Mouse (Mus musculus) hindbrain, embryonic 14.5 days (tissue): ENCODE measurements at regions not wholly inside any gene's neighbourhood (a gene's known extent, or its start where the extent isn't known, plus 50 kb on each side); places are given as distances from the start of the nearest gene placed in this dataset.

Experiments used
- ATAC-seq: fragments of 200-750 bp; cut with Nextera tagmentation; 2 replicates; pipeline ENCODE4 v1.8.0; 2017; ENCODE audit warnings: moderate number of reproducible peaks, mild to moderate bottlenecking, moderate TSS enrichment, moderate library complexity; ENCODE audit not compliant: low FRiP score
- DNase-seq: peaks from one replicate; pipeline ENCODE4 v3.0.0-alpha.2; 2015; ENCODE audit warnings: low spot score
- H3K27ac ChIP-seq: fragments of 300-500 bp; sonication (generic); 2 replicates; pipeline ENCODE4 v1.5.1; 2014; ENCODE audit warnings: mild to moderate bottlenecking, moderate library complexity
- H3K27me3 ChIP-seq: fragments of 300-500 bp; sonication (generic); 2 replicates; pipeline ENCODE4 v1.6.1; 2014; ENCODE audit warnings: mild to moderate bottlenecking, low read length, mixed read lengths; ENCODE audit not compliant: control insufficient read depth, insufficient read depth
- H3K36me3 ChIP-seq: fragments of 300-500 bp; sonication (generic); replicated peaks from 2 replicates; pipeline ENCODE4 v1.6.1; 2014; ENCODE audit not compliant: control insufficient read depth, insufficient read depth
- H3K4me1 ChIP-seq: fragments of 300-500 bp; sonication (generic); replicated peaks from 2 replicates; pipeline ENCODE4 v1.6.1; 2014; ENCODE audit warnings: antibody characterized with exemption, low read length, mixed read lengths; ENCODE audit not compliant: control insufficient read depth, insufficient read depth
- H3K4me2 ChIP-seq: fragments of 300-500 bp; sonication (generic); replicated peaks from 2 replicates; pipeline ENCODE4 v1.6.1; 2014; ENCODE audit warnings: mild to moderate bottlenecking, moderate library complexity
- H3K4me3 ChIP-seq: fragments of 300-500 bp; sonication (generic); replicated peaks from 2 replicates; pipeline ENCODE4 v1.5.1; 2014; ENCODE audit warnings: mild to moderate bottlenecking, low read length
- H3K9ac ChIP-seq: fragments of 300-500 bp; sonication (generic); 2 replicates; pipeline ENCODE4 v1.6.1; 2014
- H3K9me3 ChIP-seq: fragments of 300-500 bp; sonication (generic); 2 replicates; pipeline ENCODE4 v1.6.1; 2016; ENCODE audit warnings: low read length; ENCODE audit not compliant: control insufficient read depth
- WGBS: fragments of 180-500 bp; shearing (Covaris S2); extraction: QIAGEN DNeasy Blood & Tissue Kit; methylation state at CpG from one replicate; pipeline ENCODE4 v1.1.7; 2014; 5-methylcytosine and 5-hydroxymethylcytosine counted together

- Histone ChIP-seq H3K4me2 (no peak overlapping the region; the same call in 1 of the 2 replicates), H3K27ac (0 out of 2 replicates have a peak overlapping the region, but pooled peaks have one; percentile 56), H3K9ac (no peak overlapping the region), H3K9me3 (no peaks in the 10 kb centered on the region), H3K4me1 (peaks cover 7% of the 10 kb centered on the region; the same call in 1 of the 2 replicates), H3K27me3 (no peaks in the 10 kb centered on the region), H3K4me3 (no peak overlapping the region), H3K36me3 (no peaks in the 10 kb centered on the region)
- DNase-seq (no peak), ATAC-seq (no peak)
- 90% methylated on average over 5 of the region's 5 CpGs for WGBS
Measured at GRCm38 (mm10) chr8:109400192-109400591, 93.6 kb upstream of the Pmfbp1 start.

- ATAC-seq (no peak), DNase-seq (no peak)
- Histone ChIP-seq H3K36me3 (no peaks in the 10 kb centered on the region), H3K4me2 (no peak overlapping the region), H3K9me3 (no peaks in the 10 kb centered on the region), H3K9ac (no peak overlapping the region), H3K27me3 (no peaks in the 10 kb centered on the region), H3K4me1 (no peaks in the 10 kb centered on the region), H3K4me3 (no peak overlapping the region), H3K27ac (no peak overlapping the region)
- WGBS, result 63% methylated on average over 5 of the region's 5 CpGs
Measured at GRCm38 (mm10) chr8:109407913-109408312, 85.9 kb upstream of the Pmfbp1 start.

- no peak overlapping the region for H3K9ac ChIP-seq
- H3K27me3 ChIP-seq, result no peaks in the 10 kb centered on the region
- H3K27ac ChIP-seq, result no peak overlapping the region
- ATAC-seq (no peak), DNase-seq (no peak)
- no peaks in the 10 kb centered on the region for H3K9me3 ChIP-seq
- H3K4me2 ChIP-seq, result no peak overlapping the region
- H3K4me1 ChIP-seq, result peaks cover 8% of the 10 kb centered on the region
- H3K36me3 ChIP-seq, result no peaks in the 10 kb centered on the region
- 70% methylated on average over 6 of the region's 6 CpGs for WGBS
- H3K4me3 ChIP-seq, result no peak overlapping the region
Measured at GRCm38 (mm10) chr8:109410531-109410930, 83.3 kb upstream of the Pmfbp1 start.

- Histone ChIP-seq H3K4me1 (peaks cover 31% of the 10 kb centered on the region), H3K9me3 (no peaks in the 10 kb centered on the region), H3K4me3 (no peak overlapping the region), H3K27ac (no peak overlapping the region), H3K4me2 (no peak overlapping the region), H3K27me3 (no peaks in the 10 kb centered on the region), H3K9ac (no peak overlapping the region), H3K36me3 (no peaks in the 10 kb centered on the region)
- WGBS, result 92% methylated on average over 5 of the region's 5 CpGs
- ATAC-seq (no peak), DNase-seq (no peak)
Measured at GRCm38 (mm10) chr8:109413386-109413785, 80.4 kb upstream of the Pmfbp1 start.

- peaks cover 46% of the 10 kb centered on the region for H3K4me1 ChIP-seq
- no peaks in the 10 kb centered on the region for H3K36me3 ChIP-seq
- H3K27me3 ChIP-seq, result no peaks in the 10 kb centered on the region
- no peak for DNase-seq
- H3K9ac ChIP-seq, result peak overlapping the region; percentile 40
- H3K27ac ChIP-seq, result peak overlapping the region; percentile 83
- no peaks in the 10 kb centered on the region for H3K9me3 ChIP-seq
- WGBS, result 36% methylated on average over 4 of the region's 4 CpGs
- peak overlapping the region; percentile 35; the same call in 1 of the 2 replicates for H3K4me2 ChIP-seq
- ATAC-seq, result no peak
- H3K4me3 ChIP-seq, result no peak overlapping the region
Measured at GRCm38 (mm10) chr8:109415315-109415714, 78.5 kb upstream of the Pmfbp1 start.

GRCm38 (mm10) chr8:109415906-109416305, 77.9 kb upstream of the Pmfbp1 start:
- Histone ChIP-seq H3K27me3 (no peaks in the 10 kb centered on the region), H3K4me3 (no peak overlapping the region), H3K4me1 (peaks cover 46% of the 10 kb centered on the region), H3K36me3 (no peaks in the 10 kb centered on the region), H3K4me2 (peak overlapping the region; percentile 35), H3K27ac (peak overlapping the region; percentile 83), H3K9ac (peak overlapping the region; percentile 40), H3K9me3 (no peaks in the 10 kb centered on the region)
- no peak for DNase-seq
- WGBS, result 52% methylated on average over 11 of the region's 11 CpGs
- no peak for ATAC-seq

GRCm38 (mm10) chr8:109416327-109417100, 77.3 kb upstream of the Pmfbp1 start:
- peak overlapping the region; percentile 28 for H3K9ac ChIP-seq
- no peaks in the 10 kb centered on the region for H3K36me3 ChIP-seq
- peak overlapping the region; percentile 35 for H3K4me2 ChIP-seq
- ATAC-seq (peak; percentile 51; the same call in 1 of the 2 replicates), DNase-seq (peak; percentile 42)
- H3K4me3 ChIP-seq, result no peak overlapping the region
- H3K9me3 ChIP-seq, result no peaks in the 10 kb centered on the region
- peak overlapping the region; percentile 83 for H3K27ac ChIP-seq
- peaks cover 46% of the 10 kb centered on the region for H3K4me1 ChIP-seq
- WGBS, result 52% methylated on average over 17 of the region's 17 CpGs
- H3K27me3 ChIP-seq, result no peaks in the 10 kb centered on the region

GRCm38 (mm10) chr8:109417222-109417621, 76.6 kb upstream of the Pmfbp1 start:
- Histone ChIP-seq H3K4me3 (no peak overlapping the region), H3K27ac (peak overlapping the region; percentile 83), H3K4me2 (peak overlapping the region; percentile 35), H3K9ac (peak overlapping the region; percentile 28; the same call in 1 of the 2 replicates), H3K4me1 (peaks cover 46% of the 10 kb centered on the region), H3K9me3 (peaks cover 2% of the 10 kb centered on the region; the same call in 1 of the 2 replicates), H3K36me3 (no peaks in the 10 kb centered on the region), H3K27me3 (no peaks in the 10 kb centered on the region)
- WGBS, result 21% methylated on average over 5 of the region's 5 CpGs
- DNase-seq (peak; percentile 89), ATAC-seq (peak; percentile 83)

GRCm38 (mm10) chr8:109417971-109418370, 75.9 kb upstream of the Pmfbp1 start:
- H3K9ac ChIP-seq, result peak overlapping the region; percentile 50
- DNase-seq (peak; percentile 46), ATAC-seq (no peak)
- peaks cover 4% of the 10 kb centered on the region; the same call in 1 of the 2 replicates for H3K9me3 ChIP-seq
- peak overlapping the region; percentile 25 for H3K4me2 ChIP-seq
- no peaks in the 10 kb centered on the region for H3K27me3 ChIP-seq
- peaks cover 46% of the 10 kb centered on the region for H3K4me1 ChIP-seq
- H3K4me3 ChIP-seq, result no peak overlapping the region
- H3K27ac ChIP-seq, result peak overlapping the region; percentile 83
- WGBS, result 13% methylated on average over 12 of the region's 12 CpGs
- no peaks in the 10 kb centered on the region for H3K36me3 ChIP-seq
